Mouse (Mus musculus) gastrocnemius, postnatal 4 days (tissue): Measurements from ENCODE around the gene Tnfrsf26. TPM values are rescaled to one million over a fixed set of nuclear protein-coding genes. Genes with fewer than 3 reads are reported as not detected.
"Not testable (repeated sequence)": the region's sequence is repeated elsewhere in the genome, so short reads cannot be mapped to it uniquely, and the experiment has no call there.

ENCODE experiments used
- DNase-seq, 2 experiments: peaks; one replicate each; pipeline ENCODE4 v3.0.0; 2021 to 2022; ENCODE audit warnings: low spot score in 2 of 2, mixed read lengths in 2 of 2
- long read RNA-seq, 2 experiments: library from polyadenylated mRNA; stranded (forward); transcript quantifications; one replicate each; pipeline ENCODE4 v2.0.0; 2021
- total RNA-seq, 2 experiments: library from RNA; stranded (reverse); gene quantifications; 2 replicates each; pipeline ENCODE4 v1.2.3; 2021

Gene Tnfrsf26
- under 1 TPM; 0.49 to 0.75 TPM for total RNA-seq
- long read RNA-seq, experiment 1, partial matches to known transcripts: 0 of 1 reads
- long read RNA-seq, experiment 1, other reads (novel, unspliced or antisense): 1 of 1 reads
- long read RNA-seq, experiment 2: 0 reads

DNA sequence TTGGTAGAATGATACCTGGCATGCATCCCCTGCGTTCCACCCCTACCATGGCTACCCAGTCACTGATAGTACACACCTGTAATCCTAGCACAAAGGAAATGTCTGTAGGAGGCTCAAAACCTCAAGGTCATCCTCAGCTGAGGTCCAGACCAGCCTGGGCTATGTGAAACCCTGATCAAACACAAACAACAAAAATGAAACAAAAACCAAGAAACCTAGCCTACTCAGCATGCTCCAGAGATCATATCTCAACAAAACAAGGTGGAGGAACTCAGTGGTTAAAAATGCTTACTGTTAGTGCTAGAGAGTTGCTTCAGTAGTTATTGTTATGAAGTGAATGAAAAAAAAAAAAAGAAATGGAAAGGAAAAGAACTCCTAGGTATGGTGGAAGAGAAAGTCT, at the start of gene Tnfrsf26:
Tnfrsf26 (minus strand) TSS at position 183 of the 400 bp plus-strand sequence.
- DNase-seq: no peak

DNA sequence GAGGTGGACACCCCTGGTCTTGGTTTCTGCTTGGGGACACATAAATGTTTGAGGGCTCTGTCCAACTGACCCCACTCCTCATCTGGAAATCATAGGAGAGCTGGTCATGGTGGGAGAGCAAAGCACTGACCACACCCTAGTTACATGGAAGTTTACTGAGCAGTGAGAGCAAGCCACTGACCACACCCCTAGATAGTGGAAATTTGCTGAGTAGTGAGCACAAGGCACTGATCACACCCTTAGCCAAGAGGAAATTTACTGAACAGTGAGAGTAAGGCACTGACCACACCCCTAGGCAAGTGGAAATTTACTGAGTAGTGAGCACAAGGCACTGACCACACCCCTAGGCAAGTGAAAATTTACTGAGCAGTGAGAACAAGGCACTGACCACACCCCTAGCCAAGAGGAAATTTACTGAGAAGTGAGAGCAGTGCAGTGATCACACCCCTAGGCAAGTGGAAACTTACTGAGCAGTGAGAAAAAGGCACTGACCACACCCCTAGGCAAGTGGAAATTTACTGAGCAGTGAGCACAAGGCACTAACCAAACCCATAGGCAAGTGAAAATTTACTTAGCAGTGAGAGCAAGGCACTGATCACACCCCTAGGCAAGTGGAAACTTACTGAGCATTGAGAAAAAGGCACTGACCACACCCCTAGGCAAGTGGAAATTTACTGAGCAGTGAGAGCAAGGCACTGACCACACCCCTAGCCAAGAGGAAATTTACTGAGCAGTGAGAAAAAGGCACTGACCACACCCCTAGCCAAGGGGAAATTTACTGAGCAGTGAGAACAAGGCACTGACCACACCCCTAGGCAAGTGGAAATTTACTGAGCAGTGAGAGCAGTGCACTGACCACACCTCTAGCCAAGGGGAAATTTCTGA, 38.1 kb upstream of the Tnfrsf26 start:
- DNase-seq: no peak

DNA sequence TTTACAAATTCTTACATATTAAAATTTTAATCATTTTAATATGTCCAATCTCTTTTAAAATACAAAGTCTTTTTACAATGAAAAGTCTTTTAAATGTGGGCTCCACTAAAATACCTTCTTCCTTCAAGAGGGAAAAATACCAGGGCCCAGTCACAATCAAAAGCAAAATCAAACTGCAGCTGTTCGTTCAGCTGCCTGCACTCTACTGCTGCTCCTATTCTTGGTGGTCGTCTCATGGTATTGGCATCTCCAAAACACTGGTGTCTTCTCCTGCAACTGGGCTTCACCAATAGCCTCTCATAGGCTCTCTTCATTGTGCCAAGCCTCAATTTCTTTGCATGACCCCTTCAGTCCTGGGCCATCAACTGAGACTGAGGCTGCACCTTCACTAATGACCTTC, 34.9 kb upstream of the Tnfrsf26 start:
- DNase-seq: no peak

DNA sequence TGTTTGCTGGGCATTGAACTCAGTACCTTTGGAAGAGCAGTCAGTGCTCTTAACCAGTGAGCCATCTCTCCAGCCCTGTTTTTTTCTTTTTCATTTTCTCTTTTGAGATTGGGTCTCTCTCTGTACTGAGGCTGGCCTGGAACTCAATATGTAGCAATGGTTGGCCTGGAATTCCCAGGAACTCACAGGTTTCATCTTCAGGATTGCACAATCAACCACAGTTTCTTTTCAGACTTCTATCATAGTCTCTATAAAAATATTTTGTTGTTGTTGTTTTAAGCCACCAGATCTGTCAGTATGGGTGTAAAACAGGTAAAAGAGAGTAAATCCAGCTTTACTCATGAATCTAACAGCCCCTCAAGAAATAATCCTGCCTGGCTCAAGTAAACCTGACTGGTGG, 32.3 kb upstream of the Tnfrsf26 start:
- no peak for DNase-seq

DNA sequence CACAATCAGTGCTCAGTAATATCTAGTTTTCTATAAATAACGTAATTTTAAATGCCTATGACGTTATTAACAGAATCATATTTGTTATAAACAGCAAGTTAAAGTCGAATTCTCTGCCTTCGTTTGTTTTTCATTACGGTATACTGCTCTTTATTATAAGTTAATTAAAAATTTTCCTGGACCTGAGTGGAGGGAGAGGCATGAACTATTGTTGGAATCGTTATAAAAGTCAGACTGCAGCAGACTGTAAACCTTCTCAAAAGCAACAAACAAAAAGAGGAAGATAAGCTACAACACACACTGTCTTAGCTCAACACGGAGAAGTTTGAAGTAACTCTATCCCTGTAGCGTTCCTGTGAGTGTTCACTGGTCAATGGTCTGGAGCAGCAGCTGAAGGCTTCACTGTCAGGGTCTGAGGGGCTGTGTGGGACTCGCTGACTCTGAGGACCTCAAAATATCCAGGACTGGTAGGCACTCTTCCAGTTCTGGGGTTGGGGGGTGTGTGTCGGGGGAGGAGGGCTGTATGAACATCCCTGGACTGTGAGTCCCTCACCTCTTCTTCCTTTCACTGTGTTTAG, 21.3 kb upstream of the Tnfrsf26 start:
- DNase-seq: not testable (repeated sequence)

DNA sequence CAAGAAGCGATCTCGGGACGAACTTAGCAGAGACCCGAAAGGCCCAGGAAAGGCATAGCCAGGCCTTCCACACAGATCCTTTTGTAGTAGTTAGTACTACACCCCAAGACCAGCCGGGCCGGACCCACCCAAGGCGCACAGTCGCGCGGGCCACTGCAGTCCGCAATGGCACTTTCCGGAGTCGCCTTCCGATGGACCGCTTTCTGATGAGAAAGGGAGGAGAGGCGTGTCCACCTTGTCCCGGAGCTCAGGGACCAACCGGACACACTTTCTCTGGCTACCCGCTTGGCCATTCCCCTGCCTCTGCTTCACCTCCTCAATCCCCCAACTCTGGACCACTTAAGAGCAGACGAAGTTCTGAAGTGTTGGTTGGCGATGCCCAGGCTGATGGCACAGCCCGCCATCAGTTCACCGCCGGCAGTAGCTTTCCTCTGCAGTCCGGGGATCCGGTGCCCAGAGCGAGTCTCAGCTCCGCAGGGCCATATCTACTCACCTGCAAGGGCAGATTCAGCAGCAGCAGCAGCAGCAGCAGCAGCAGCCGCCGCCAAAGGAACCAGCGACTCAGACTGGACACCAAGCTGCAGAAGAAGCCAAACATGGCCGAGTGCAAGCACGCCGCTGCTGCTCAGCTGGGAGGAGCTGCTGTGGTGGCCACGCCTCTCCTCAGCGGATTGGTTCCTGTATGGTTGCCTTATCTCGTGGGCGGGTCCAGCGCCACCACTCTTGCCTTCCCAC, 20.7 kb upstream of the Tnfrsf26 start, which contains the start of gene Tnfrsf22:
Tnfrsf22 (minus strand) TSS at position 628 of the 735 bp plus-strand sequence.
- DNase-seq: peak; percentile 50 to 76

DNA sequence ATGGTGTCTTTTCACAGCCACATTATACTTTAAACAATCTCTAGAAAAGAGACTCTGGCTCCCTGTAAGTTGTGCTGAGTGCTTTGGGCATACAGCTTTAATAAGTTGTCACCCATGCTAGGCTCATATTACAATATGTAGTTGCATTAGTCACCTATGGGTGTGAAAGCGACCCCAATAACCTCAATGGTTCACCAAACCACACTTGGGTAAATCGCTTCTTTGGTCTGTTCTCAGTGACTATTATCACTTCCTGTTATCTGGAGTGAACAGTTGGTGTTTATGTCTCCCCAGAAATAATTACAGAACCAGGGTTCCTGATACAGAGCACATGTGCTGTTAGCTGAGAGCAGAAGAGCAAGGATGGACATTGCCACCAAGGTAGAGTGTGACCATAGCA, 15.4 kb upstream of the Tnfrsf26 start:
- not testable (repeated sequence) for DNase-seq

DNA sequence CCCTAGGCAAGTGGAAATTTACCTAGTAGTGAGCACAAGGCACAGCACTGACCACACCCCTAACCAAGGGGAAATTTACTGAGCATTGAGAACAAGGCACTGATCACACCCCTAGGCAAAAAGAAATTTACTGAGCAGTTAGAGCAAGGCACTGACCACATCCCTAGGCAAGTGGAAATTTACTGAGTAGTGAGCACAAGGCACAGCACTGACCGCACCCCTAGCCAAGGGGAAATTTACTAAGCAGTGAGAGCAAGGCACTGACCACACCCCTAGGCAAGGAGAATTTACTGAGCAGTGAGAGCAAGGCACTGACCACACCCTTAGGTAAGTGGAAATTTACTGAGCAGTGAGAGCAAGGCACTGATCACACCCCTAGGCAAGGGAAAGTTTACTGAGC, 8.2 kb upstream of the Tnfrsf26 start:
- no peak for DNase-seq

DNA sequence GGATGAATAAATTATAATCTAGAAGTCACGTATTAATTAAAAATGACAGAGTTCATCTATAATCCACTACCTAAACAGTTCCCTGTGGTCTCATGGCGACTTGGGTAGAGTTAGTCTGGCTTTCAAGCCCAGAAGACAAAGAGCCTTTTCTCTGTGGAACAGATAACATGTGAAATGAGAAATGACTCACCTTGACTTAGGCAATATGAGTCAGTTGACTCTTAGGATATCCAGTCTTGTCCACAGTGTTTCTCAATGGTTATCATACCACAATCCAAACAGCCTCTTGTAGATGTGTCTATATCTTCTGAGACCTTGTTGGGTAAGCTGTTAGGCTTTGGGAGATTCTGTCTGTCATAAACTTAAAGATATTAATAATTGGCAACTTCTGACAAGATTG, 3.0 kb upstream of the Tnfrsf26 start:
- no peak for DNase-seq

DNA sequence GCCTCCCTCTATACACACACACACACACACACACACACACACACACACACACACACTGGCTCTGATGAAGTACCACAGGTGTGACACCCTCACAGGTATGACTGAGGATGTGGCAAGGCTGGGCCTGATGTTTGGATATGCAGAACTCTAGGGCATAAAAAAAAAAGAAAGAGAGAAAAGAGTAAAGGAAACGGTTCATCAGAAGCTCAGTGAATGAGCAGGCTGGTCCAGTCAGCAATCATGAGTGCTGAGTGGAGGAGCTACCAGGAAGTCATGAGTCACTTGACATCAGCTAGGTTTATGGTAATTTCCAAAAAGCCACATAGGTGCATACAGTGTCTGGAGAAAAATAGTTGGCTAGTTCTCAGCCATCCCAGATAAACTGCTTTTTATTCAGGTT, 979 bp upstream of the Tnfrsf26 start:
- no peak for DNase-seq

DNA sequence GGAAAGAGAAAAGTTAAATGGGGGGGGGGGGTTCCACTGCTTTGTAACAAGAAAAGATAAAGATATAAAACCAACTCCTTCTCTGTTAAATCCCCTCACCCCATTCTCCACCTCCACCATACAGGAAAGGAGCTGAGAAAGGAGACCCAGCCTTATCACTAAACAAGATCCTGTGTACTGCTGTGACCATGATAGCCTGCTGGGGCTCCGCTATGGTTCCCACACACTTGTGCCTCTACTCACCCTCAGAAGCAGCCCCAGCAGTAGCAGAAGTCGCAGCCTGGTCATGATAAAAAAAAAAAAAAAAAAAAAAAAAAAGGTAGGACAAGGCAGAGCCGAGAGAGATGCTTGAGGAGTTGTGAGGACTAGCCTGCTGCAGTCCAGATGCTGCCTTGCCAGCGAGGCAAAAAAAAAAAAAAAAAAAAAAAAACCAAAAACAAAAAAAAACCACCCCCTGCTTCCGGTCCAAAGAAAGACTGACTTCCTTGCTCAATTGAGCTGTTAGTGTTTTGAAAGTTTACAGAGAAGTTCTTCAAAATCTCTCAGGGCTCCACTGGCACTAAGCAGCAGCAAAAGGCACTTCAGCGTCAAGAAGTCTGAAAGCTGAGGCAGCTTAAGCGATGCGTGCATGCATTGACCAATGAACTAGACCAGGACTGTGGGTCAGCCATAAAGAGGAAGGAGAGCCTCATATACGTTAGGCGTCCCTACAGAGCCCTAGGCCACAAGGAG, 801 bp downstream of the Tnfrsf26 start:
- no peak for DNase-seq

DNA sequence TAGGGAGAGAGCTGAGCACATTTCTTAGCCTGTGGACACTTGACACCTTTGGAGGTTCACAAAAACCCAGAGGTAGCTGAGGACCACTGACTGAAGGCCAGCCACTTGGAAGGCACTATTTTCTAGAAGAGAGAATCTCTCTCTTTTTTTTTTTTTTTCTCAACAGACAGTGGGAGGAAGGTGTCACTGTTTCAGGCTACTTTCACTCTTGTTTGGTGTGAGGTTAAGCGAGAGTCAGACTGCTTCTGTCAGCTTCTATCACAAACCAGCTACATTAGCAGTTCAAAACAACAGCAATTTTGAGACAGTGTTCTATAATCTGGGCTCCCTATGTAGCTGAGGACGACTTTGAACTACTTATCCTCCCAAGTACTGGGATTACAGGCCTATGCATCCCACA, 2.3 kb downstream of the Tnfrsf26 start:
- DNase-seq: no peak

DNA sequence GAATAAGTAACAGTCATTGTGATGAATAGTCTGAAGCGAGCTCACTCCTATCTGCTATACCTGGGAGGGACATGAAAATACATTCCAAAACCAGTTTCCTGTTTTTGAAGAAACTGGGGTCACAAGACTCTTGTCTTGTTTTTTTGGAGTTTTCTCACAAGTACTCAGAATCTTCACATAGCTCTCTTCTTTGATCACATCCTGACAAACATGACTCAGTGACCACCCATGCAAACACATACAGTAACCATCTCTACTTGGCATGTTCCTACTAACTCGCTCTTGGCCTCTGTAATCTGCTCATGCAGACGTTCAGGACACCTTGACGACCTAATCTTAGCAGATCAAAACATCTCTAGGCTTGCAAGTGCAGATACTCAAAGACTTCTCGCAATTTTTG, 3.4 kb downstream of the Tnfrsf26 start:
- DNase-seq: no peak

DNA sequence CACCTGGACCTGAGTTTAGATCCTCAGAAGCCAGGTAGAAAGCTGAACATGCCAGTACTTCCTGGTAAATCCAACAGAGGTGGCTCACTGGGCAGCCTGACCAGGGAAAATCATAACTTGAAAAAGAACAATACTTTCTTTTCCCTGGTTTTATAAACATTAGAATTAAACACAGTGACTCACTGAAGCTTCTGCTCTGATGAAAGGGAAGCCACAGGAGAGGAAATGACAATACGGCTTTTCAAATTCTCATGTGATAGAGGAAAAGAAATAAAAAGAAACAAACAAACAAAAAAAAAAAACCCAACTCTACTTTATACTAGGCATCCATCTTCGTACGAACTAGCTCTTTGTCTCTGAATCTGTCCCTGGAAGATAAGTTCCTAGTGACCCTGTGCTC, 4.0 kb downstream of the Tnfrsf26 start:
- DNase-seq: no peak

DNA sequence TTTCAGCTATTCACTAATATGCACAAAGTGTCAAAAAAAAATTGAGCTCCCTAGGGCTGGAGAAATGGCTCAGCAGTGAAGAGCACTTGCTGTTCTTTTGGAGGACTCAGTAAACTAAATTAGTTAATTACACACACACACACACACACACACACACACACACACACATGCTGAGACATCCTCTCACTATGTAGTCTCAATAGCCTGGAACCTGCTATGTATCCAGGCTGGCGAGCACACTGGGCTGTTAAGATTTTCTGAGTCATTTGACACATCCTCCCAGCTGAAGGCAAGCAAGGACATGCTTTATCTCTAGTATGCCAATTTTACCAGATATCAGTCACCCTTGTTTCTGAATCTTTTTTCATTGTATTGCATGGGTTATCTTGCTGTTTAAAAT, 7.6 kb downstream of the Tnfrsf26 start:
- no peak for DNase-seq

DNA sequence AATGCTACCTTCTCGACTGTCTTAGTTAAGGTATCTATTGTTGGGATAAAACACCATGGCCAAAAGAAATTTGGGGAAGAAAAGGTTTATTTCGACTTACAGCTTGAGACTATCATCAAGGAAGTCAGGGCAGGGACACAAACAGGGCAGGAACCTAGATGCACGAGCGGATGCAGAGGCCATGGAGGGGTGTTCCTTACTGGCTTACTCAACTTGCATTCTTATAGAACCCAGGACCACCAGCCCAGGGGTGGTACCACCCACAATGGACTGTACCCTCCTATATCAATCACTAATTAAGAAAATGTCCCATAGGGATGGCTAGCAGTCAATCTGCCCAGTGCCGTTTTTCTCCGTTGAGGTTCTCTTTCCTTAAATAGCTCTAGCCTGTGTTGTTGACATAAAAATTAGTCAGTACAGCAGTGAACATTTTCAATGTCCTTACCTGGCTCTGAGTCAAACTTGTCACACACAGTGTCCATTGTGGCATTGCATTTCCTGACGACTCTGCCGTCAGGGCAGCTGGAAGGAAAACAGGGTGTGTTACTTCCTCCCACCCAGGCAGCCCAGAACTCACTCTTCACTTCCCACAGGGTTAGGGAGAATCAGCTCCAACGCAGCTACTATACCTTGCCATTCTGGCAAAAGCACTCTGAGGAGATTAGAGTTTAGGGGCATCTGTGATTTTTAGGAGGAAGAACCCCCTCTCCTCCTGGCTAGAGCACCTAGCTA, 14.0 kb downstream of the Tnfrsf26 start:
- DNase-seq: no peak

DNA sequence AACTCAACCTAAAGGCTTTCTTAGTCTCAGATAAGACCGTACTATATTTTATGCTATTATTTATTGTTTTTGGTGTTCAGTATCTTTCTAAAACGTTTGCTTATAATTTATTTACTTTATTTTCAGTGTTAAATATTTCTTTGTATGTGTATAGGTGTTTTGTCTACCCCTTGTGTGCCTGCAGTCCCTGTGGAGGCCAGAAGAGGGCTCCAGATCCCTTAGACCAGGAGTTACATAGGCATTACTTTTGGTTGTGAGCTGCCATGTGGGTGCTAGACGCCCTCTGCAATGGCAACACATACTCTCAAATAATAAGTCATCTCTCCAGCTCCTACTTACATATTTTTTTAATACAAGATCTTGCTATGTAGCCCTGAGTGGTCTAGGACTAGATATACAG, 16.3 kb downstream of the Tnfrsf26 start:
- DNase-seq: no peak

DNA sequence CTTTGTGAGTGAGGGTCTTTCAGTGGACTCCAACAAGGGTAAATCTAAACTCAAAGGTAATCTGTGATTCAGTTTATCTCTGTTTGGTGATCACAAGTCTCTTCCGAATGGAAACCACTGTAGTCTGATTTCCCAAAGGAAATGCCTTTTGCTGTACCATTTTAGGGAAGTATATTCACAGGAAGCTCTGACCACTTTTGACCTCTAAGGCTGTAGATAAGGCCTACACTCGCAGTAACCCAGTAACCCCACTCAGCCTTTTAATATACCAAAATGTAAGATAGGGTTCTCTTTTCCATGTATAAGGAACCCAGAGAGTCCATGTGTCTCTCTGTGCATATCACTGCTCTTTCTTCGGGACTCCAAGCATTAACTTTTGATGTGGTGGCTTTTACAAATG, 23.2 kb downstream of the Tnfrsf26 start:
- DNase-seq: no peak

DNA sequence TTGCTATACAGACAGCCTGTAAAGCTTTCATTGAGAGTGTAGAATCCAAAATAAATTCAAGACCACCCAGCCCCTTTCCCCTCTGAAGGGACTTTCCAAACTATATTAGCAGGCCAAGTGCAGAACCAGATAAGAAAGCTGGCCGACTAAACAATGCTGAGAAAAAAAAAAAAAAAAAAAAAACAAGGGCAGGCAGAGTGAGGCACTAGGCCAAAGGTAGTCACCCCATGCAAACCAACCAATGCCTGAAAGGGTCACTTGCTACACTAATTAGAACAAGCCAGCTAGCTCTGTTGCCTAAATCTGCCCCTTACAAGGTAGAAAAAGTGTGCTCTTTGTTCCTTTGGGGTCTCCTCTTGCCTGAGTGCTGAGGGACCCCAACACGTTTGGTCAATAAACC, 23.6 kb downstream of the Tnfrsf26 start:
- DNase-seq: no peak

DNA sequence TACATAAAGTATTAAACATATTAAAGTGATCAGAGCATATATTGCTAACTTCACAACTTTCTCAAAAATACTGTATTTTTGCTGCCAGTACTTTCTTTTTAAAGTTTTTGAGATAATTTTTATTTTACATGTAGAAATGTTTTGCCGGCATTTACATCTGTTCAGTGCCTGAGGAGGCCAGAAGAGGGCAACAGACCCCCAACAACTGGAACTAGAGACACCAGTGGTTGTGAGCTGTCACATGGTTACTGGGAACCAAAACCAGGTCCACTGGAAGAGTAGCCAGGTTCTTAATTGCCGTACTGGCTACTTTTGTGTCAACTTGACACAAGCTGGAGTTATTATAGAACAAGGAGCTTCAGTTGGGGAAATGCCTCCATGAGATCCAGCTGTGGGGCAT, 26.8 kb downstream of the Tnfrsf26 start:
- DNase-seq: no peak
